Mouse (Mus musculus) midbrain, embryonic 11.5 days (tissue): Measurements from ENCODE around the gene Abca2. TPM values are rescaled to one million over a fixed set of nuclear protein-coding genes. Genes with fewer than 3 reads are reported as not detected.

Experiments used
- ATAC-seq: fragments of 200-750 bp; cut with Nextera tagmentation; 2 replicates; pipeline ENCODE4 v1.8.0; 2017; ENCODE audit warnings: moderate TSS enrichment, moderate library complexity; ENCODE audit not compliant: low FRiP score
- DNase-seq: peaks from one replicate; pipeline ENCODE4 v3.0.0; 2015; ENCODE audit warnings: low spot score; ENCODE audit errors: missing footprints
- H3K27ac ChIP-seq: fragments of 300-500 bp; sonication (generic); 2 replicates; pipeline ENCODE4 v1.5.1; 2014; ENCODE audit warnings: low read depth, low read length
- H3K27me3 ChIP-seq: fragments of 300-500 bp; sonication (generic); 2 replicates; pipeline ENCODE4 v1.6.1; 2014; ENCODE audit warnings: mild to moderate bottlenecking, low read length, moderate library complexity, mixed read lengths; ENCODE audit not compliant: control insufficient read depth, insufficient read depth
- H3K36me3 ChIP-seq: fragments of 300-500 bp; sonication (generic); 2 replicates; pipeline ENCODE4 v1.6.1; 2014; ENCODE audit warnings: mild to moderate bottlenecking, low read length, moderate library complexity, mixed read lengths; ENCODE audit not compliant: control insufficient read depth, insufficient read depth
- H3K4me1 ChIP-seq: fragments of 300-500 bp; sonication (generic); 2 replicates; pipeline ENCODE4 v1.6.1; 2014; ENCODE audit warnings: low read length; ENCODE audit not compliant: control insufficient read depth, insufficient read depth
- H3K4me2 ChIP-seq: fragments of 300-500 bp; sonication (generic); 2 replicates; pipeline ENCODE4 v1.6.1; 2014; ENCODE audit warnings: mild to moderate bottlenecking, moderate library complexity
- H3K4me3 ChIP-seq: fragments of 300-500 bp; sonication (generic); 2 replicates; pipeline ENCODE4 v1.5.1; 2014; ENCODE audit warnings: low read depth, low read length
- H3K9ac ChIP-seq: fragments of 300-500 bp; sonication (generic); 2 replicates; pipeline ENCODE4 v1.6.1; 2014; ENCODE audit warnings: low read length
- H3K9me3 ChIP-seq: fragments of 300-500 bp; sonication (generic); 2 replicates; pipeline ENCODE4 v1.6.1; 2016; ENCODE audit warnings: low read length; ENCODE audit not compliant: control insufficient read depth
- WGBS: fragments of 180-500 bp; shearing (Covaris S2); extraction: QIAGEN DNeasy Blood & Tissue Kit; methylation state at CpG from one replicate; pipeline ENCODE4 v1.1.7; 2014; 5-methylcytosine and 5-hydroxymethylcytosine counted together
- polyA plus RNA-seq: library from polyadenylated mRNA; unstranded; fragments of >200 nt; fragmentation: Nextera tagmentation; extraction: Ambion mirVana; gene quantifications from 2 replicates; pipeline ENCODE4 v1.2.1, GENCODE M21; 2014

Abca2 gene
- polyA plus RNA-seq, 1 experiment from 2014 or later = 5.4 TPM

- Histone ChIP-seq H3K36me3 (no peaks in the 10 kb centered on the region), H3K9ac (no peak overlapping the region), H3K27me3 (peaks cover 4% of the 10 kb centered on the region; the same call in 1 of the 2 replicates), H3K9me3 (no peaks in the 10 kb centered on the region), H3K27ac (no peak overlapping the region), H3K4me2 (no peak overlapping the region), H3K4me1 (peaks cover 9% of the 10 kb centered on the region), H3K4me3 (no peak overlapping the region)
- WGBS = 45% methylated on average over 6 of the region's 6 CpGs
- ATAC-seq (no peak), DNase-seq (no peak)
These were observed 2.9 kb downstream of the Abca2 start for GRCm38 (mm10) chr2:25431308-25431855.

DNA sequence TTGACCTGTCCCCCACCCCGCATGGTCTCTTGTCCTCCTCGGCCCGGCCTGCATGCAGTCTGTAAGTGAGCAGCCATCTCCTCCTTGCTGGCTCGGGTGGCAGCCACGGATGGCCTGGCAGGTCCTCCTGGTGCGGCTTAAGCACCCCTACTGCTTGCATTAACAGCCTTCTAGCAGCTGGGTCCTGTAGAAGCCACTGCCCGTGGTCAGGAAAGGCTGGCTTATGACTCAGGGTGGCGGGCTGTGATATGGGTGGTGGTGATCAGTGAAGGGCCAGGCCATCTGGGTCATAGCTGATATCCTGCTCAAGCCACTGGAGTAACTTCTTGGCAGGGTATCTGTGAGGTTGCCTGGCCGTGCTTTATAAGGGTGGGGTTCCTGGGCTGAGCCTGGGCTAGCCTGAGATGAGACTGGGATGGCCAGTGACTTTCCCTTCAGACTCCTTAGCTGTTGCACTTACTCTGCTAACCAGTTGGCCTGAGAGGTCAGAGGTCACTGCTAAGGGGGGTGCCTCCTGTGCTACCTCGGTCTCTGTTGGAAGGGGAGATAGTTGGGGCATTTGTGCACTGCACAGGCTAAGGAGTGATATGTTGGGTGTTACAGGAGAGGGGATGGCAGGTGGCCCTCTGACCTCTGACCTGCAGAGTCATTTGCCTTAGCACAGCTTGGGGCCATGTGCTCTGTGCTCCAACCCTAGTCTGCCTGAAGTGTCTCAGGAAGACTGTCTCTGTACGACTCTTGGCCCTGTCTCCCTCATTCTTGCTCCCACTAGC, 4.0 kb downstream of the Abca2 start:
- Histone ChIP-seq H3K9me3 (no peaks in the 10 kb centered on the region), H3K4me3 (no peak overlapping the region), H3K36me3 (no peaks in the 10 kb centered on the region), H3K4me2 (no peak overlapping the region), H3K27me3 (peaks cover 4% of the 10 kb centered on the region; the same call in 1 of the 2 replicates), H3K27ac (no peak overlapping the region), H3K9ac (no peak overlapping the region), H3K4me1 (peaks cover 9% of the 10 kb centered on the region)
- DNase-seq (no peak), ATAC-seq (no peak)
- 78% methylated on average over 11 of the region's 11 CpGs for WGBS

GRCm38 (mm10) chr2:25433101-25433500, 4.6 kb downstream of the Abca2 start:
- WGBS = 93% methylated on average over 17 of the region's 17 CpGs
- peaks cover 4% of the 10 kb centered on the region; the same call in 1 of the 2 replicates for H3K27me3 ChIP-seq
- H3K36me3 ChIP-seq = 0 out of 2 replicates have a peak, but pooled peaks cover 2% of the 10 kb centered on the region
- no peak overlapping the region for H3K27ac ChIP-seq
- DNase-seq (no peak), ATAC-seq (no peak)
- H3K4me2 ChIP-seq = no peak overlapping the region
- H3K9ac ChIP-seq = no peak overlapping the region
- peaks cover 9% of the 10 kb centered on the region for H3K4me1 ChIP-seq
- H3K9me3 ChIP-seq = no peaks in the 10 kb centered on the region
- H3K4me3 ChIP-seq = no peak overlapping the region

DNA sequence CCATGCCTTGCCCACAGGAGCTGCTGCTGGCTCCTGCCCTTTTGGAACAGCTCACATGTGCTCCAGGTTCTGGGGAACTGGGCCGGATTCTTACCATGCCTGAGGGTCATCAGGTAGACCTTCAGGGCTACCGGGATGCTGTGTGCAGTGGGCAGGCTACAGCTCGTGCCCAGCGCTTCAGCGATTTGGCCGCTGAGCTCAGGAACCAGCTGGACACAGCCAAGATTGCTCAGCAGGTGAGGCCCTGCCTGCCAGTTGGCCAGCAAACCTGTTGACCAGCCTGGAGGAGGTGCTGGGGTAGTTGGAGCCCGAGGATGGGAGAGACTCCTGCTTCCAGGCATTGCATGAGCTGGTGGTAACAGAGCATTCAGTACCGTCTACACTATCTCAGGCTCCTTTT, 5.8 kb downstream of the Abca2 start:
- Histone ChIP-seq H3K9me3 (no peaks in the 10 kb centered on the region), H3K9ac (no peak overlapping the region), H3K36me3 (0 out of 2 replicates have a peak, but pooled peaks cover 4% of the 10 kb centered on the region), H3K27me3 (peaks cover 4% of the 10 kb centered on the region; the same call in 1 of the 2 replicates), H3K4me1 (peaks cover 9% of the 10 kb centered on the region), H3K4me2 (no peak overlapping the region), H3K4me3 (no peak overlapping the region), H3K27ac (no peak overlapping the region)
- no peak for DNase-seq
- ATAC-seq = no peak
- WGBS = 89% methylated on average over 8 of the region's 8 CpGs

DNA sequence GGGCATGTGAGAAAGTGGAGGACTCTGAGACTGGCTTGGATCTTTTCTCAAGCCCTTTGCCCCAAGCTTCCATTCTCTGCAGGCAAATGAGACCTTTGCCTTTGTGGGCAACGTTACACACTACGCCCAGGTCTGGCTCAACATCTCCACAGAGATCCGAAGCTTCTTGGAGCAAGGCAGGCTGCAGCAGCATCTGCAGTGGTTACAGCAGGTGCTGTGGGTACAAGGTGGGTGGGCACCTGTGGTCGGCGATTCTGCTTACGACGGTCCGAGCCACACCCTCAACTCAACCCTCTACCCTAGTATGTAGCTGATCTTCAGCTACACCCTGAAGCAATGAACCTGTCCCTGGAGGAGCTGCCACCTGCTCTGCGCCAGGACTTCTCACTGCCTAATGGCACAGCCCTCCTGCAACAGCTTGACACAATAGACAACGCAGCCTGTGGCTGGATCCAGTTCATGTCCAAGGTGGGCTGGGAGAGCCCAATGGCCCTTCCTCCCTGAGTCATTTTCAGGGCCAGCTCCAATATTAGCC, 7.8 kb downstream of the Abca2 start:
- no peak overlapping the region for H3K4me3 ChIP-seq
- H3K9me3 ChIP-seq = no peaks in the 10 kb centered on the region
- H3K4me2 ChIP-seq = no peak overlapping the region
- DNase-seq = no peak
- no peak overlapping the region for H3K27ac ChIP-seq
- 91% methylated on average over 10 of the region's 10 CpGs for WGBS
- no peaks in the 10 kb centered on the region for H3K4me1 ChIP-seq
- no peak overlapping the region for H3K9ac ChIP-seq
- peaks cover 9% of the 10 kb centered on the region; the same call in 1 of the 2 replicates for H3K36me3 ChIP-seq
- ATAC-seq = no peak
- H3K27me3 ChIP-seq = no peaks in the 10 kb centered on the region

DNA sequence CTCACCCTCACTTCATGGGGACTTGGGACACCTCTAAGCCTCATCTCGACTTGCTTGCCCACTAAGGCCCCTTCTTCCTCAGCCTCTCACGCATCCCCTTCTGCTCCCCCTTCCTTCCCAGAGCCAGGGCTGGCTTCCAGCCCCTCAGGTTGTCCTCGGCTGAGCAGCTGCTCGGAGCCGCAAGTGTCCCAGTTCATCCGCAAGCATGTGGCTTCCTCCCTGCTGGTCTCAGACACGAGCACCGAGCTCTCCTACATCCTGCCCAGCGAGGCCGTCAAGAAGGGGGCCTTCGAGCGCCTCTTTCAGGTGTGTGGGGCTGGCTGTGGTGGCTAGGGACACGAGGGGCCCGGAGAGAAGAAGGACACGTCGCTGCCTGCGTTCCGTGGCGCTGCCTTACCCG, 12.6 kb downstream of the Abca2 start:
- no peak overlapping the region for H3K27ac ChIP-seq
- H3K36me3 ChIP-seq = peaks cover 9% of the 10 kb centered on the region
- H3K4me1 ChIP-seq = no peaks in the 10 kb centered on the region
- H3K4me2 ChIP-seq = no peak overlapping the region
- no peak overlapping the region for H3K9ac ChIP-seq
- WGBS = 86% methylated on average over 20 of the region's 20 CpGs
- no peaks in the 10 kb centered on the region for H3K9me3 ChIP-seq
- ATAC-seq (no peak), DNase-seq (no peak)
- H3K27me3 ChIP-seq = no peaks in the 10 kb centered on the region
- no peak overlapping the region for H3K4me3 ChIP-seq

DNA sequence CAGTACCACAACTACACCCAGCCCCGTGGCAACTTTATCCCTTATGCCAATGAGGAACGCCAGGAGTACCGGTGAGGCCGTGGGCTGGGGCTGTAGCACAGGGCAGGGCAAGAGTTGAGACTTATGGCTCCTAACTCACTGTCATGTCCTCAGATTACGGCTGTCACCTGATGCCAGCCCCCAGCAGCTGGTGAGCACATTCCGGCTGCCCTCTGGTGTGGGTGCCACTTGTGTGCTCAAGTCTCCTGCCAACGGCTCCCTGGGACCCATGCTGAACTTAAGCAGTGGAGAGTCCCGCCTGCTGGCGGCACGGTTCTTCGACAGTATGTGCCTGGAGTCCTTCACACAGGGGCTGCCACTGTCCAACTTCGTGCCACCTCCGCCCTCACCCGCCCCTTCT, 14.2 kb downstream of the Abca2 start:
- 91% methylated on average over 14 of the region's 14 CpGs for WGBS
- no peak for ATAC-seq
- no peak overlapping the region for H3K4me2 ChIP-seq
- no peak overlapping the region for H3K4me3 ChIP-seq
- H3K27ac ChIP-seq = no peak overlapping the region
- no peaks in the 10 kb centered on the region for H3K4me1 ChIP-seq
- peaks cover 11% of the 10 kb centered on the region for H3K36me3 ChIP-seq
- H3K9me3 ChIP-seq = no peaks in the 10 kb centered on the region
- no peak for DNase-seq
- H3K9ac ChIP-seq = no peak overlapping the region
- H3K27me3 ChIP-seq = no peaks in the 10 kb centered on the region

- no peak overlapping the region for H3K9ac ChIP-seq
- WGBS = 88% methylated on average over 8 of the region's 8 CpGs
- H3K4me3 ChIP-seq = no peak overlapping the region
- no peaks in the 10 kb centered on the region for H3K4me1 ChIP-seq
- H3K4me2 ChIP-seq = no peak overlapping the region
- H3K27me3 ChIP-seq = no peaks in the 10 kb centered on the region
- DNase-seq (no peak), ATAC-seq (no peak)
- no peak overlapping the region for H3K27ac ChIP-seq
- peaks cover 5% of the 10 kb centered on the region; the same call in 1 of the 2 replicates for H3K36me3 ChIP-seq
- H3K9me3 ChIP-seq = no peaks in the 10 kb centered on the region
These were observed 22.5 kb downstream of the Abca2 start for GRCm38 (mm10) chr2:25450853-25451647.
